Mouse (Mus musculus) midbrain, embryonic 12.5 days (tissue): Measurements from ENCODE around the gene Prl2c2. TPM values are rescaled to one million over a fixed set of nuclear protein-coding genes. Genes with fewer than 3 reads are reported as not detected.
"Not testable (repeated sequence)": the region's sequence is repeated elsewhere in the genome, so short reads cannot be mapped to it uniquely, and the experiment has no call there.

ENCODE experiments used
- ATAC-seq: fragments of 200-750 bp; cut with Nextera tagmentation; 2 replicates; pipeline ENCODE4 v1.8.0; 2017; ENCODE audit warnings: low read depth, moderate TSS enrichment, moderate library complexity; ENCODE audit not compliant: low FRiP score
- H3K27ac ChIP-seq: fragments of 300-500 bp; sonication (generic); replicated peaks from 2 replicates; pipeline ENCODE4 v1.5.1; 2016; ENCODE audit warnings: mild to moderate bottlenecking
- H3K27me3 ChIP-seq: fragments of 300-500 bp; sonication (generic); 2 replicates; pipeline ENCODE4 v1.6.1; 2016; ENCODE audit warnings: mild to moderate bottlenecking
- H3K36me3 ChIP-seq: fragments of 300-500 bp; sonication (generic); 2 replicates; pipeline ENCODE4 v1.6.1; 2016
- H3K4me1 ChIP-seq: fragments of 300-500 bp; sonication (generic); 2 replicates; pipeline ENCODE4 v1.6.1; 2016
- H3K4me2 ChIP-seq: fragments of 300-500 bp; sonication (generic); replicated peaks from 2 replicates; pipeline ENCODE4 v1.6.1; 2016; ENCODE audit warnings: mild to moderate bottlenecking, moderate library complexity
- H3K4me3 ChIP-seq: fragments of 300-500 bp; sonication (generic); 2 replicates; pipeline ENCODE4 v1.5.1; 2016; ENCODE audit warnings: mild to moderate bottlenecking
- H3K9ac ChIP-seq: fragments of 300-500 bp; sonication (generic); replicated peaks from 2 replicates; pipeline ENCODE4 v1.6.1; 2016; ENCODE audit warnings: mild to moderate bottlenecking, moderate library complexity
- H3K9me3 ChIP-seq: fragments of 300-500 bp; sonication (generic); 2 replicates; pipeline ENCODE4 v1.6.1; 2016; ENCODE audit warnings: mild to moderate bottlenecking
- WGBS: fragments of 180-500 bp; shearing (Covaris S2); methylation state at CpG from one replicate; pipeline ENCODE4 v1.1.7; 2016; 5-methylcytosine and 5-hydroxymethylcytosine counted together
- polyA plus RNA-seq: library from polyadenylated mRNA; unstranded; fragments of >200 nt; fragmentation: Nextera tagmentation; extraction: Ambion mirVana; gene quantifications from 2 replicates; pipeline ENCODE4 v1.2.1, GENCODE M21; 2016

Gene Prl2c2
- not detected in 2 replicates for polyA plus RNA-seq

DNA sequence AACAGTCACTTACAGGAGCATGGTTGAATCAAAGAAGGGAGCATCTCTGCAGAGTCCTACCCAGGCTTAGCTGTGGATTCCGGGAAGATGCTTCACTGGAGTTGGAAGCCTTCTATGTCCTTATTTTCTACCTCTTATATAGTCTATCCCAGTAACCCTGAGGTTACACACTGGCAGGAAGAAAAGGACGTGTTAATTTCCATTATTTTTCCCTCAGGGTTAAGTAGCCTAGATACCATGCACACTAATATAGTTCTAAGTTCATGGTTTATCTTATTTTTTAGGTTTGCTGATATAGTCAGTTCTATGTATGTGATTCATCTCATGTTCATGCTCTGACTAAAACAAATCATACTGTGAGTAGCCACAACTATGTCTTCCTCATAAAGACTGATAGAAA is at the start of gene Prl2c2:
Gene Prl2c2, minus strand, starts transcription at position 101 of the 400 bp plus-strand sequence.
- H3K4me3 ChIP-seq, H3K4me2 ChIP-seq, H3K9ac ChIP-seq, H3K27ac ChIP-seq, H3K4me1 ChIP-seq, H3K9me3 ChIP-seq, H3K36me3 ChIP-seq, H3K27me3 ChIP-seq, ATAC-seq: not testable (repeated sequence)
- 60% methylated on average over 2 of the region's 2 CpGs for WGBS

GRCm38 (mm10) chr13:13025872-13026271 is 20.7 kb upstream of the Prl2c2 start:
- H3K4me1 ChIP-seq, H3K27ac ChIP-seq, H3K27me3 ChIP-seq, H3K4me2 ChIP-seq, H3K36me3 ChIP-seq, H3K4me3 ChIP-seq, ATAC-seq, H3K9me3 ChIP-seq, H3K9ac ChIP-seq: not testable (repeated sequence)
- WGBS: 74% methylated on average over 3 of the region's 3 CpGs

GRCm38 (mm10) chr13:13013993-13014549 is 8.9 kb upstream of the Prl2c2 start:
- H3K4me1 ChIP-seq, H3K36me3 ChIP-seq, H3K27me3 ChIP-seq, ATAC-seq, H3K4me3 ChIP-seq, H3K9me3 ChIP-seq, H3K27ac ChIP-seq, H3K9ac ChIP-seq, H3K4me2 ChIP-seq: not testable (repeated sequence)
- WGBS: 92% methylated on average over 2 of the region's 2 CpGs

Other genes with a start within 250 kb of the Prl2c2 start
- 0.94 TPM in 1 of 2 replicates, not detected in the other for gene Prl2c3, start 205.3 kb downstream of the Prl2c2 start, polyA plus RNA-seq
- gene Prl2c5, start 177.3 kb upstream of the Prl2c2 start, polyA plus RNA-seq: not detected in 2 replicates